Mouse (Mus musculus): ENCODE data around the gene Vmn1r43.
"Not testable (repeated sequence)": the region's sequence is repeated elsewhere in the genome, so short reads cannot be mapped to it uniquely, and the experiment has no call there.

The Vmn1r43 gene

GRCm38 (mm10) chr6:89876313-89876712 lies at the start of gene Vmn1r43, which contains the start of gene Vmn1r42:
Gene Vmn1r43 (minus strand): TSS chr6:89876413.
Gene Vmn1r42 (minus strand): TSS chr6:89876413.
- DNase-seq: not testable (repeated sequence)

- no peak for DNase-seq
Observed at GRCm38 (mm10) chr6:89883812-89884211, 7.6 kb upstream of the Vmn1r43 start.

GRCm38 (mm10) chr6:89883360-89883759 lies 7.1 kb upstream of the Vmn1r43 start, which contains the start of gene Vmn1r44:
Gene Vmn1r44 (plus strand): TSS chr6:89883660.
- DNase-seq: no peak

GRCm38 (mm10) chr6:89880867-89881266 lies 4.7 kb upstream of the Vmn1r43 start:
- no peak for DNase-seq

- DNase-seq: no peak
Observed at GRCm38 (mm10) chr6:89876963-89877362, 750 bp upstream of the Vmn1r43 start.

GRCm38 (mm10) chr6:89867976-89868375 lies 8.2 kb downstream of the Vmn1r43 start:
- DNase-seq: no peak

- no peak for DNase-seq
Observed at GRCm38 (mm10) chr6:89867276-89867675, 8.9 kb downstream of the Vmn1r43 start.

- no peak for DNase-seq
Observed at GRCm38 (mm10) chr6:89863792-89864191, 12.4 kb downstream of the Vmn1r43 start.

- DNase-seq: no peak
Observed at GRCm38 (mm10) chr6:89859839-89860238, 16.4 kb downstream of the Vmn1r43 start.

GRCm38 (mm10) chr6:89857552-89857951 lies 18.7 kb downstream of the Vmn1r43 start:
- no peak for DNase-seq

Measured in cerebellum, postnatal 10 days (tissue).